Mouse (Mus musculus): ENCODE measurements around the gene Psph. TPM values are rescaled to one million over a fixed set of nuclear protein-coding genes. Genes with fewer than 3 reads are reported as not detected.

Psph gene
- polyA plus RNA-seq, 1 experiment from 2014 or later, result 20.8 TPM

- DNase-seq (ENCODE audit: low spot score), result no peak
- Histone ChIP-seq H3K36me3 (ENCODE audit: insufficient read depth, low read length) (no peaks in the 10 kb centered on the region), H3K4me3 (ENCODE audit: low read depth, low read length) (peak overlapping the region; percentile 89), H3K4me1 (ENCODE audit: insufficient read depth, low read depth, low read length) (peaks cover 10% of the 10 kb centered on the region), H3K4me2 (replicated peaks; ENCODE audit: low read depth, low read length) (peak overlapping the region; percentile 66), H3K9ac (replicated peaks; ENCODE audit: low read depth) (peak overlapping the region; percentile 89), H3K9me3 (ENCODE audit: low read length) (no peaks in the 10 kb centered on the region), H3K27ac (ENCODE audit: low read length) (peak overlapping the region; percentile 97), H3K27me3 (replicated peaks; ENCODE audit: insufficient read depth, low read length) (no peaks in the 10 kb centered on the region)
- ATAC-seq, result no peak
- 21% methylated on average over 7 of the region's 7 CpGs for WGBS
- TF ChIP-seq CTCF (IDR thresholded peaks at IDR 0.05) (no peak), EP300 (IDR thresholded peaks at IDR 0.05) (no peak)
Observed at GRCm38 (mm10) chr5:129725774-129726392, 61.4 kb downstream of the Psph start.

GRCm38 (mm10) chr5:129724834-129725773, 62.1 kb downstream of the Psph start, which contains the start of gene Nipsnap2:
Gene Nipsnap2 (plus strand): TSS chr5:129725063.
- Histone ChIP-seq H3K9me3 (ENCODE audit: low read length) (no peaks in the 10 kb centered on the region), H3K4me3 (ENCODE audit: low read depth, low read length) (peak within 1 kb of the TSS; percentile 89), H3K9ac (replicated peaks; ENCODE audit: low read depth) (peak within 1 kb of the TSS; percentile 89), H3K4me1 (ENCODE audit: insufficient read depth, low read depth, low read length) (peaks cover 9% of the 10 kb centered on the region), H3K27me3 (replicated peaks; ENCODE audit: insufficient read depth, low read length) (no peaks in the 10 kb centered on the region), H3K27ac (ENCODE audit: low read length) (peak within 1 kb of the TSS; percentile 97), H3K36me3 (ENCODE audit: insufficient read depth, low read length) (no peaks in the 10 kb centered on the region), H3K4me2 (replicated peaks; ENCODE audit: low read depth, low read length) (peak within 1 kb of the TSS; percentile 66)
- TF ChIP-seq CTCF (IDR thresholded peaks at IDR 0.05) (peak; percentile 100), EP300 (IDR thresholded peaks at IDR 0.05) (no peak)
- ATAC-seq (peak; percentile 97), DNase-seq (ENCODE audit: low spot score) (peak; percentile 94)
- under 1% methylated on average over 49 of the region's 93 CpGs for WGBS

DNA sequence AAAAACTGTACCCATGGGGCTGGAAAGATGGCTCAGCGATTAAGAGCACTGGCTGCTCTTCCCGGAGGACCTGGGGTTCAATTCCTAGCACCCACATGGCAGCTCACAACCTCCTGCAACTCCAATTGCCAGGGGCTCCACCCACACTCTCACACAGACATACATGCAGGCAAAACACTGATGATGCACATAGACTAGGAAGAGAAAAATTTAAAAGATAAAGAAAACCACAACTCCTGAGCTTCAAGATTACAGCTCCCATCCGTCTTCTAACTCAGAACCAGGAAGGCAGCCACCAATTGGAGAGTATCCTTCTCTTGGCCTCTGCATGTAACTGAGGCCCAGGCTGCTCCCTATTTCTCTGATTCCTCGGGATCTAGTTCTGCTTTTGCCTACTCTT, 63.0 kb downstream of the Psph start:
- 38% methylated on average over 4 of the region's 4 CpGs for WGBS
- no peak for ATAC-seq
- Histone ChIP-seq H3K27me3 (replicated peaks; ENCODE audit: insufficient read depth, low read length) (no peaks in the 10 kb centered on the region), H3K4me2 (replicated peaks; ENCODE audit: low read depth, low read length) (peak overlapping the region; percentile 66), H3K9ac (replicated peaks; ENCODE audit: low read depth) (peak overlapping the region; percentile 89; the same call in 1 of the 2 replicates), H3K36me3 (ENCODE audit: insufficient read depth, low read length) (0 out of 2 replicates have a peak, but pooled peaks cover 4% of the 10 kb centered on the region), H3K9me3 (ENCODE audit: low read length) (no peaks in the 10 kb centered on the region), H3K27ac (ENCODE audit: low read length) (peak overlapping the region; percentile 97), H3K4me1 (ENCODE audit: insufficient read depth, low read depth, low read length) (peaks cover 2% of the 10 kb centered on the region; the same call in 1 of the 2 replicates), H3K4me3 (ENCODE audit: low read depth, low read length) (peak overlapping the region; percentile 89)
- TF ChIP-seq CTCF (IDR thresholded peaks at IDR 0.05) (no peak), EP300 (IDR thresholded peaks at IDR 0.05) (no peak)
- no peak for DNase-seq (ENCODE audit: low spot score)

DNA sequence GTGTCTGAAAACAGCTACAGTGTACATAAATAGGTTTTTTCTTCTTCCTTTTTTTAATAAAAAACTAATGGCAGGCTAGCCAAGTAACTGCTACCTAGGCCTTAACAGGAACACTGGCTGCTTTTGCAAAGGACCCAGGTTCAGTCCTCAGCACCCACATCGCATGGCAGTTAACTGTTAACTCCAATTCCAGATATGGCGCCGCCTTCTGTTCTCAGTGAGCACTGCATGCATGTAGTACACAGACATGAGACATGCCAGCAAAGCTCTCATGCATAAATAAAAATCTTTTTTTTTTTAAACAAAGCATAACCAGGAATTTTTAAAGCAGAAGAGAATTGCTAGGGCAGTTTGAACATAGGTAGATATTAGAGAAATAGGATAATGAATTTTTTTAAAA, 67.1 kb downstream of the Psph start:
- no peak overlapping the region for H3K4me3 ChIP-seq (ENCODE audit: low read depth, low read length)
- H3K9ac ChIP-seq (replicated peaks; ENCODE audit: low read depth), result no peak overlapping the region
- WGBS, result 87% methylated on average over 3 of the region's 3 CpGs
- DNase-seq (ENCODE audit: low spot score), result no peak
- H3K27me3 ChIP-seq (replicated peaks; ENCODE audit: insufficient read depth, low read length), result no peaks in the 10 kb centered on the region
- H3K36me3 ChIP-seq (ENCODE audit: insufficient read depth, low read length), result peaks cover 15% of the 10 kb centered on the region; the same call in 1 of the 2 replicates
- H3K4me2 ChIP-seq (replicated peaks; ENCODE audit: low read depth, low read length), result no peak overlapping the region
- ATAC-seq, result no peak
- H3K9me3 ChIP-seq (ENCODE audit: low read length), result no peaks in the 10 kb centered on the region
- H3K4me1 ChIP-seq (ENCODE audit: insufficient read depth, low read depth, low read length), result peaks cover 7% of the 10 kb centered on the region; the same call in 1 of the 2 replicates
- TF ChIP-seq CTCF (IDR thresholded peaks at IDR 0.05), result peak; percentile 24; the same call in 1 of the 2 replicates
- no peak for TF ChIP-seq EP300 (IDR thresholded peaks at IDR 0.05)
- H3K27ac ChIP-seq (ENCODE audit: low read length), result no peak overlapping the region

GRCm38 (mm10) chr5:129717016-129717415, 70.2 kb downstream of the Psph start:
- H3K4me1 ChIP-seq (ENCODE audit: insufficient read depth, low read depth, low read length), result peaks cover 7% of the 10 kb centered on the region; the same call in 1 of the 2 replicates
- DNase-seq (ENCODE audit: low spot score) (no peak), ATAC-seq (no peak)
- H3K9ac ChIP-seq (replicated peaks; ENCODE audit: low read depth), result no peak overlapping the region
- 80% methylated on average over 9 of the region's 9 CpGs for WGBS
- H3K9me3 ChIP-seq (ENCODE audit: low read length), result no peaks in the 10 kb centered on the region
- H3K36me3 ChIP-seq (ENCODE audit: insufficient read depth, low read length), result peaks cover 15% of the 10 kb centered on the region; the same call in 1 of the 2 replicates
- H3K27ac ChIP-seq (ENCODE audit: low read length), result no peak overlapping the region
- TF ChIP-seq CTCF (IDR thresholded peaks at IDR 0.05), result peak; percentile 6; the same call in 1 of the 2 replicates
- TF ChIP-seq EP300 (IDR thresholded peaks at IDR 0.05), result no peak
- H3K4me3 ChIP-seq (ENCODE audit: low read depth, low read length), result no peak overlapping the region
- H3K4me2 ChIP-seq (replicated peaks; ENCODE audit: low read depth, low read length), result no peak overlapping the region
- H3K27me3 ChIP-seq (replicated peaks; ENCODE audit: insufficient read depth, low read length), result no peaks in the 10 kb centered on the region

Other genes starting within 250 kb of the Psph start
- 0.31 and 0.33 TPM in 2 replicates for gene Mmp17, start 203.3 kb downstream of the Psph start, polyA plus RNA-seq (2015; fragmentation: Nextera tagmentation; extraction: Ambion mirVana)
- 1.7 and 1.8 TPM in 2 replicates for gene Zfp11, start 117.3 kb downstream of the Psph start, polyA plus RNA-seq (2015; fragmentation: Nextera tagmentation; extraction: Ambion mirVana)
- not detected in 2 replicates for gene Sept14, start 78.9 kb downstream of the Psph start, polyA plus RNA-seq (2015; fragmentation: Nextera tagmentation; extraction: Ambion mirVana)
- gene Mrps17, start 72.0 kb downstream of the Psph start, polyA plus RNA-seq (2015; fragmentation: Nextera tagmentation; extraction: Ambion mirVana), result 135 and 143 TPM in 2 replicates
- gene Nipsnap2, start 62.4 kb downstream of the Psph start, polyA plus RNA-seq (2015; fragmentation: Nextera tagmentation; extraction: Ambion mirVana), result 99.8 and 102 TPM in 2 replicates
- gene Sumf2, start 59.5 kb upstream of the Psph start, polyA plus RNA-seq (2015; fragmentation: Nextera tagmentation; extraction: Ambion mirVana), result 25.5 and 30.9 TPM in 2 replicates
- 623 and 686 TPM in 2 replicates for gene Chchd2, start 100.0 kb upstream of the Psph start, polyA plus RNA-seq (2015; fragmentation: Nextera tagmentation; extraction: Ambion mirVana)
- 2.3 and 2.7 TPM in 2 replicates for gene Zbed5, start 108.3 kb upstream of the Psph start, polyA plus RNA-seq (2015; fragmentation: Nextera tagmentation; extraction: Ambion mirVana)
- 0.08 and 0.10 TPM in 2 replicates for gene Phkg1, start 111.1 kb upstream of the Psph start, polyA plus RNA-seq (2015; fragmentation: Nextera tagmentation; extraction: Ambion mirVana)
- gene Nupr1l, start 121.1 kb upstream of the Psph start, polyA plus RNA-seq (2015; fragmentation: Nextera tagmentation; extraction: Ambion mirVana), result 5.5 and 6.2 TPM in 2 replicates
- gene Vkorc1l1, start 154.5 kb upstream of the Psph start, polyA plus RNA-seq (2015; fragmentation: Nextera tagmentation; extraction: Ambion mirVana), result 14.9 and 15.2 TPM in 2 replicates
- gene Gusb, start 215.6 kb upstream of the Psph start, polyA plus RNA-seq (2015; fragmentation: Nextera tagmentation; extraction: Ambion mirVana), result 49.0 and 50.0 TPM in 2 replicates
- gene Asl, start 241.8 kb upstream of the Psph start, polyA plus RNA-seq (2015; fragmentation: Nextera tagmentation; extraction: Ambion mirVana), result 27.3 and 29.7 TPM in 2 replicates
- 31.0 and 31.5 TPM in 2 replicates for gene Crcp, start 241.8 kb upstream of the Psph start, polyA plus RNA-seq (2015; fragmentation: Nextera tagmentation; extraction: Ambion mirVana)

All from lung, postnatal 0 days (tissue).